Mouse (Mus musculus) adrenal gland, postnatal 14 days (tissue): Measurements from ENCODE around the gene Ccdc85c. TPM values are rescaled to one million over a fixed set of nuclear protein-coding genes. Genes with fewer than 3 reads are reported as not detected.

ENCODE experiments used
- DNase-seq: peaks from one replicate; pipeline ENCODE4 v3.0.0; 2021; ENCODE audit warnings: mixed read lengths
- total RNA-seq: library from RNA; stranded (reverse); gene quantifications from 2 replicates; pipeline ENCODE4 v1.2.3, GENCODE M21; 2021

Ccdc85c gene
- total RNA-seq, 1 experiment from 2014 or later, result 23.0 TPM

DNA sequence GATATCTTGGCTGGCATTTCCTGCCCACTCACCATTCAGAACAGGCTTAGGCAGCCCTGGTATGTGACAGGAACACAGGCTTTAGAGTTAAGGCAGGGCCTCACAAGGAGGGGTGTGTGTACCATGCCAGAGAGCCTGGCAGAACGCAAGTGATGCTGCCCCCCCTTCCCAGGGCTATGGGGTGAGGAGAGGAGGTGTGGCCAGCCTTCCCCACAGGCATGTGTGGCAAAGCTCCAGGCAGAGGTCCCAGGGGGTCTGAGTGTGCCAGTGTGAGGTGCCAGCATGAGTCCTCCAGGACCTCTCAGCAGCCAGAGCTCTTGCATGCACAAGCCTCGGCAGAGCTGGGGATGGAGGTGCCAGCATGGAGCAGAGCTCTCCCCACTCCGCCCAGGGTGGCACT is 19.4 kb upstream of the Ccdc85c start:
- DNase-seq, result peak; percentile 80

DNA sequence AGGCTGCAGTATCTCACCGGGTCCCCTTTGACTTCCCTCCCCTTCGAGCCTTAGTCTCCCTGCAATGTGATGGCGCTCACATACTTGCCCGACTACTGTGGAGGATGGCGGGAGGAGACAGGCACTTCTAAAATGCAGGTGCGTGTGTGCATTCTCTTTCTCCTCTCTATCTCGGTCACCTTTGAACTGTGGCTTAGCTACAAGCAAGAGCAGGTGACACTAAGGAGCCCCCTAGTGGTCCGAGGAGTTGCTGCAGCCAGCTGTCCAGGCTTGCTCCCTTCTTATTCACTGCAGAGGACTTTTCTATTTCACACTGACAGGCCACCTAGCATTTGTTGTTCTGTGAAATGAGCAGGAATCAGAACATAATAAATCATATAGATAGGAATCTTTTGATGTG is 17.7 kb upstream of the Ccdc85c start:
- peak; percentile 86 for DNase-seq

DNA sequence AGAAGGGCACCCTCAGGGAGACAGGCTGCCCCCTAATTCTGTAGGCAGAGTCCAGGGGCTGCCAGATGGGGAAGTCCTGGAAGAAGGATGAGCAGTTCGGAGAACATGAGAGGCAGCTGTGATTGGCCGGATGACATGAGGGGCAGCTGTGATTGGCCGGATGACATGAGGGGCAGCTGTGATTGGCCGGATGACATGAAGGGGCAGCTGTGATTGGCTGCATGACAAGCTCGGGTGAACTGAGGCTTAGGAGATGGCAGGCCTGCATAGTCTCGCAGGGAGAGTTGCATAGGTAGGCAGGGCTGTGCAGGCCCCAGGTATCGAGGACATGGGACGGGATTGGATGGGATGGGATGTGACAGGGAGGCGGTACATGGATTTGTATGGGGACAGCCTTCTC is 17.2 kb upstream of the Ccdc85c start:
- peak; percentile 66 for DNase-seq

DNA sequence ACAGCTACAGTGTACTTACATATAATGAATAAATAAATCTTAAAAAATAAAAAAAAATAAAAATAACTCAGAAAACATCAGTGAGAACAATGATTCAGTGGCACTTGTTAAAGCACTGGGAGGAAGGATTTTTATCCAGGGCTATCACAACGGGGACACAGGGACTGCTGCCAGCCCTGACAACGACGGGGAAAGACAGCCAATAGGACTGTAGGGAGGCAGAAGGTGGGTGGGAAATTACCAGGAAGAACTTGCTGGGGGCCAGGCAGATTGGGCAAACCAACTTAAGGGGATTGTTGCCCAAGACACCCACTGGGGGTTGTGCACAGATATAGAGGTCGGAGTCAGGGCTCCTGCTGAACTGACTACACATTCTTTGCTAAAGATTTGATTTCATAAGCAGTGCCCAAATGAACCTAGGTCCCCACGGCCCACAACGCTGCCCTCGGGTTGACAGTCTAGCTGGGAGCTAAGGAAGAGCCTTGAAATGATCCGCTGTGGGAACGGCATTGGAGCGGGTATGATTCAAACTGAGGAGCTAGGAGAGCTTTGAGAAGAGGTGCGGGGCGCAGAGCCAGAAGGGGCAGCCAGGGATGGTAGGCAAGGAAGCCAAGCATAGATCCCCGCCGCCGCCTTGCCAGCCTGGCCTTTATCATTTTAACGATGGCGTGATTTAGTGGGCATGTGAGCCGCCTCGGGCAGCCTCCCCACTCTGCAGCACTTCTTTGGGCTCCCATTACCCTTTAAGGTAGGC is 13.1 kb upstream of the Ccdc85c start:
- peak; percentile 49 for DNase-seq

DNA sequence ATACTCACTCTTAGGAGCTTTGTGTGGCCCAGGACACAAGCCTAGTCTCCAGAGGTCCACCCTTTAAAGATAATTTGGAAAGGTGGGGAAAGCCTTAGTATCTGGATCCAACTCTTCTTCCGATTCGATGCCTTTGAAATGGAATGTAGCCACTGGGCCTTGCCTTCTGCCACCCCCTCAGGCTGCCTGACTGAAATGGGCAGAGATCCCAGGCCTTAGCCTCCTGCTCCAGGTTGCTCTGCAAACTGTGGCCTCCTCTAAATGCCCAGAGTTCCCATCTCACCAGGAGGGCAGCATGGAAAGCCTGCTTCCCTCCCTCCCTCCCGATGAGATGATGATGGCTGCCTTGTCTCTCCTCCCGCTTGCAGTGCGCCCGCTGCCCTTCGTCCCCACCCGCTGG is 11.8 kb upstream of the Ccdc85c start:
- DNase-seq, result no peak

DNA sequence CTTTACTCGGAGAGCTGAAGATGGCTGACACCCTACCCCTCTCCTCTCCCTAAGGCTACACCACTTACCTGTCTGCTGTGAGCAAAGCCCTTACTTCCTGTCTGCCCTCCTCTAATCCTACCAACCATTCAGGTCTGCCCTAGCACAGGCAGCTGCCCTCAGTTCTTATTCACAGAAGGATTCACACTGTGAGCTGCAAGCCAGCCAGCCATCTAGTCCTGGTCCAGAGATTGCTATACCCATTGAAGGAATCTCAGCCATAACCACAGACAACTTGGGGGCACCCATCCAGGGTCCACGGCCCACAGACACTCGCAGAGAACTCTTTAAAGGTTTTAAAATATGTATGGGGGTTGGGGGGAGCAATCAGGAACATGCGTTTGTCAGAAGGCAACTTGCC is 11.2 kb upstream of the Ccdc85c start:
- DNase-seq, result no peak

DNA sequence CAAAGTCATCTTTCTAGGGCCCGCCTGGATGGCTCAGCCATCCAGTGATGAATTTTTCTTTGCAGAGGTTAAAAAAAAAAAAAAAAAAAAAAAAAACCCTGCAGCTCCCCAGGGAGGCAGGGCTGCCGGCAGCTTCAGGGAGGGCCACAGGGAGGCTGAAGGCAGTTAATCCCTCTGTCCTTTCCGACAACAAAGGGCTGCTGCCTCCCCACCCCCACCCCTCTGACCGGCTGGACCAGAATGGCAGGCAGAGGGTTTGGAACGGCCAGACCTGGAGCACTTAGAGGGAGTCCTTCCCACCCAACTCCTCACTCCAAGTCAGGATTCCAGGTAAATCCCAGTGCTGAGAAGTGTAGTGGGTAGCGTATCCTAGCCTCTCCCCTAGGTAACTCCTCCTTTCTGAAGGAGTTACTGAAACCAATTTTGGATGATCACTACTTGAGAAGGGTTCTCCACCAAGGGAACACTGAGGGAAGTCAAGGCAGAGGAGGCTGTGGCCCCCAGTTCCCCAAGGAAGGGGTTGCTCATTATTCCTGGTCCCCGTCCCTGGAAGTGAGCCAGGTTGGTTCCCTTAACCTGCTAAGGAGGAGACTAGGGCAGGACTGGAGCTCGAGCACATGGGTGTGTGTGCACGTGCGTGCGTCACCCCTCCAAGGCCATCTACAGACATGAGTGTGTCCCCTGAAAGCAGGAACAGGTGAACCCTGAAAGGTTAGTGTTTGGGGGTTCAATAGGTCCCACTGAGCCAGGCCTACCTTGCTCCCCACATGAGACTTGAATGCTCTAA is 10.2 kb upstream of the Ccdc85c start:
- DNase-seq, result peak; percentile 33

DNA sequence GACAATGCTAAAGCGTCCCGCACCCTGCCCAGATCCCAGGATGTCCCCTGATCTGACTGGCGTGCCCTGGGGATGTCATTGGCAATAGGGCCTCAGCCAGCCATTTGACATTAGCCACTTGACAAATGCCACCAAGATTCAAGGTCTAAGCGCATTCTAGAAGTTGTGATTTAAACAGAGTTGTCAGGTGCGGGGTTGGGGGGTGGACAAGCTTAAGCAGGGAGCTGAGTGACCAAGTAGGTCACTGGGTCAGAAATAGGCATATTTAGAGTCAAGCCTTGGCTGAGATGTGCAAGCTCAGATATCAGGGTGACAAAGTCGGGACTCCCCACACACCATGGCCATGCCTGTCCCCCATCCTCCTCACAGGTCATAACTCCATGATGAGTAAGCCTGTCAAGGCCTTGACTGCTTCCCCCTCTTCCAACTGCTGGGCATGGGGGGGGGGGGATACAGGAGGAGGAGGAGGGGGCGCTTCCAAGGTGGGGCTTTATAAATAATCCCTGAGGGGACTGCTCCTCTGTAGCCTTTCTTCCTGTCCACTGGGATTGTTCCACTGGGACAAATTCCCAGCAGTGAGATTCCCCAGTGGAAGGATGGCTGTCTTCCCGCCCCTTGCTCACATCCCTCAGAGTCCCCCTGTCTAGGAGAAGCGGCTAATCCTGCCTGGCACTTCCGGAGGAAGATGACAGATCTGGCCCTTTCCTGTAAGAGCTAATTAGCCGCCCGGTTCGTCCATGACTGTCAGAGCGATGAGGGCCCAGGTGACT is 9.4 kb upstream of the Ccdc85c start:
- peak; percentile 47 for DNase-seq

DNA sequence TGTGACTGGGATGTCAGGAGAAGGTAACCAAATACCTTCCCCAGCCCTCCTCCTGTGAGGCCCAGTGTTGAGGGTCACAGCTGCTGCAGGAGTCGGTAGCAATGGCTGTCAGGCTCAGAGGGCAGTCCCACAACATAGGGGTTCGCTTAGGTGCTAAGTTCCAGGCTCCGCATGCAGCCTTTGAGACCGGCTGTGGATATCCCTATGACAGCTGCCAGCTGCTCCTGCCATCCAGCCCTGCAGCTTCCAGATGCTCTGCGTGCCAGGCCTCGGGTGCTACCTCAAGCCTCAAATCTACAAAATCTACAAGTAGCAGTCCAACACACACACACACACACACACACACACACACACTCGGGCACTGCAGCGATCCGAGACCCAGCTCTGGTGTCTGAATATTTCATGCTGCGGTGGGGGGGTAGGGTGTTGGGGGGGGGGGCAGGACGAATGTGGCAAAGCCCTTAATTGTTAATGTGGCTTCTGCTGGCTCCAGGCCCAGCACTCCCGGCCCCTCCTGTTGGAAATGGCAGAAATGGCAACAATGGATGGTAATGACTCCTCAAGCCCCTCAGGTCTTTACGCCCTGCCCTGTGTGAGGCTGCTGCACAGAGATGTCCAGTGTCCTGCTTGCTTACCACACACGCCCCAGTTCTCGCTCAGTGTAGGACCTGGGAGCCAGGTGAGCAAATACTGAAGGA is 3.1 kb upstream of the Ccdc85c start:
- DNase-seq, result peak; percentile 2

DNA sequence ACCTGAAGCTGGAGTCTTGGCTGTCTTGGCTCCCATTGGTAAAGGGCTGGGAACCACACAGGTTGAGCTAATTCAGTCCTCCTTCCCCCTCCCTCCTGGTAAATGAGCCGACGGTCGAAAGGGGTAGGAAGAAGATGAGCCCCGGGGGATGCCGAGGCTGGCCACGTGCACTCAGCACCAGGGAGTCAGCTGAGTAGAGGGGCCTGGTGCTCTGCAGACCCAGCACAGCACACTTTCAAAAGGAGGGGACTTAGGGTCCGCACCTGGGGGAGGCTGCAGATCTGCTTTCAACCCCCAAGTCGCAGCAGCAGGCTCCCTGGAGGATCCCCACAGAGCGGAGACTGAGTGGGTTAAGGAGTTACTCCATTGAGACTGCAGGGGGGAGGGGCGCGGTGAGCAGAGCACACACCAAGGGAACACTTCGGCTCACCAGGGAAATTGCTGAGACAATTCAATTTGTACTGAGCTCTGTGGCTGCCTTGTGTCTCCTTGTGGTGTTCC is 2.2 kb upstream of the Ccdc85c start:
- DNase-seq, result peak; percentile 31

DNA sequence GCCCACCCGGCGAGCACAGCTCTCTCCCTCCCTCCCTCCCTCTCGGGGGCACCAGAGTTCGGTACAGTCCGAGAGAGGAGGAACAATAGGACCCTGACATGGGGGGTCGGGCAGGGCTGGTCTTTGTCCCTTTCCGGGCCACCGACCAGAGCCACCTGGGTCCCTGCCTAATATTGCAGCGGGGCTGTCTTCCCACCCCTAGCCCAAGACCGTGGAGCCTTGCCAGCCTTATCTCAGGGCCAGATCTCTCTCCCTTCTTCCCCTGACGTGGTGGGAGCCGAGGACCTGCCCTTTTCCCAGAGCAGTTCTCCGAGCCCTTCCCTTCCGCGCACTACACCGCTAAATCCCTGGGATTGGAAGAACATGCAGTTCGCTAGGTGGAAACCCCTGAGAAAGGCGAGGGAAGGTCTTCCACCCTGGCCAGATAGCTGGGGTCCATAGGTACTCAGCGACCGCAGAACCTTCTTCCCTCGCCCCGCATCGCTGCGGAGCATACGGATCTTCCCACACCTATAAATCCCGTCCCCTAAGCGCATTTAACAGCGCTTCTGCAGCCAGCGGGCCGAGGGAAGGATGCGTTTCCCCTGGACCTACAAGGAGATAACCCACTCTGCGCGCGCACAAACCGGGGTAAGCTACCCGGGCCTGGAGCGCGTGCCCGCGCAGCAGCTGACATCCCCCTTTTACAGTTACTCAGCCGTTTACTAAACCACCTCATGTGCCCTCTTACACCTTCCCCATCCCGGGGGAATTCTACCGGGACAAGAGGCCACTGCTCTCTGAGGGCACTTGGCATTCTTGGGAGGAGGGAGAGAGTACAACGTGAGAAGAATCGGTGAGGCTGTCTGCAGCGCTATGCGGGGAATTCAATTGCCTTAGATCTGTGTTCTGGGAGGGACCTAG is 946 bp upstream of the Ccdc85c start:
- peak; percentile 64 for DNase-seq

DNA sequence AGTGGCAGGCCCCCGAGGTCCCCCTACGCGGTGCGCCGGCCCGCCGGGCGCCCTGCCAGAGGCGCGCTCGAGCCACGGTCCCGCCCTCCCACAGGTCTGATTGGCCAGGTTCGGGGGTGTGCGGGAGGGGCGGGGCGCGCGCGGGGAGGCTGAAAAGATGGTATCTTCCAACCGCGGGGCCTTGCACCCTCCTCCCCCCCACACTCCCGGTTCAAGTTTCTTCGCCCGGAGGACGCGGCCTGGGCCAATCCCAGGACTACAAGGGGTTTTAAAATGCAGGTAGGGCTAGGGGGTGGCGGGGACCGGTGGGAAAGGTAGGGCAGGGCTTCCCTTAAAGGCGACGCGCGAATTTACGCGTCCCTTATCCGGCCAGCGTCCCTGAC is 274 bp upstream of the Ccdc85c start:
- peak; percentile 99 for DNase-seq

DNA sequence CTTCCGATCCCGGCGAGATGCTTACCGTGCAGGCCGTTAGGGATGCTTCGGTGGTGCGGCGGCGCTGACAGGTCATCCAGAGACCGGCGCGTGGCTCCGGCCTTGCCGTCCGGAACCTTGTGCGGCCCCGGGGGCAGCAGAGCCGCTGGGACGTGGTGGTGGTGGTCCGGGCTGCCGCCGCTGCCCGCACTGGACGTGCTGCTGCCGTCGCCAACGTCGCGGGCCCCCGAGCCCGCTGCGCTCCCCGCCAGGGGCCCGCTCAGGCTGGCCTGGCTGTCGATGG is 971 bp downstream of the Ccdc85c start:
- no peak for DNase-seq

DNA sequence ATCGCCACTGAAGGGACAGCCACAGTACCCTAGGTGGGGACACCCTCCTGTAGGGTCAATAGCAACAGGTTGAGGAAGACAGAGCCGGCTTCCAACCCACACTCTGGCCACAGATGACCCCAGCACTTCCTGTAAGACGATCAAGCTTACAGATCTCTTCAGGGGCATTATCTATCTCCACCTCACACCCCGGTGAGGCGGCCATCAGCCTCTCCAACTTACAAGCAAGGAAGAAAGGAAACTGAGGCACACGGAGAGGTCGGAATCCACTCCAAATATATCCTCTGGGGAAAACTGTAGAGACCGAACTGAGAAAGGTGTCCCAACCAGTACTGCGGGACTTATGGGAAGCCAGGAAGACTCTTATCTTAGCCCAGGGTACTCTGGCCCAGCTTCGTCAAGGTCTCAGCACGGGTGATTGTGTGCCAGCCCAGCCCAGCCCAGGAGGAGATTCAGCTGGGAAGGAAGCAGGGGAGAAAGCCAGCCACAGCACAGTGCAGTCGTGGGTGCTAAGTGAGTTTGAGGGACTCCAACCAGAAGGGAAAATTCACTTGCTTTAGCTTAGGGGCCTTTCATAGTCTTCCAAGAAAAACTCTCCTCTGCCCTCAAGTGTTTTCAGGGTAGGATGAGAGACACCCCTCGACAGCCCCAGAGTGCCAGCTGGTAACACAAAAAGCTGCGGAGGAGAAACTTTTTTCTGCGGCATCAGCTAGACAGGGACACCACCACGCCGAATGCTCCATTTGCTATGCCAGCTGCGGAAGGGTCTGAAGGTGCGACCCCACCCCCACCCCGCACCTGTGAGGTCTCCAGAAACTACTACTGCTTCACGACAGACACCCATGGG is 1.5 kb downstream of the Ccdc85c start:
- DNase-seq, result peak; percentile 53

DNA sequence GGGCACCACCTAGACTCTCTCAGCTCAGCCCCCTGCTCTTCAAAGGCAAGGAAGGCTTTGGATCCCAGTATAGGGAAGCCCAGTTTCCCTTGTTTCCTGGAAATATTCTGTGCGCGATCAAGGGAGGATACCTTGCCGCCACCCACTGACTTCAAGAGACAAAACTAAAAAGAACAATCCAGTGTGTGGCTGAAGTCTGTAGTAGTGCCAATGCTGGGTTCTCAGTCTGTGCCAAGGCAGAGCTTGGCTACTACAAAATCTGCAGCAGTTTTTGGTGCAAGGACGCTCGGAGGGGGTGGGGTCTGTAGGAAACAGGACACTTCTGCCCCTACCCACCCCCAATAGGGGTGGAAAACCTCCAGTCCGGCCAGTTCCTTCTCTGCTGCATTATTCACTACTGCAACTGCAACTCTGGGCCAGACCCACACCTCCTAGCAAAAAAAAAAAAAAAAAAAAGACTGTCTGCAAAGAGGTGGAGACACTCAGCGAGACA is 3.0 kb downstream of the Ccdc85c start:
- no peak for DNase-seq

DNA sequence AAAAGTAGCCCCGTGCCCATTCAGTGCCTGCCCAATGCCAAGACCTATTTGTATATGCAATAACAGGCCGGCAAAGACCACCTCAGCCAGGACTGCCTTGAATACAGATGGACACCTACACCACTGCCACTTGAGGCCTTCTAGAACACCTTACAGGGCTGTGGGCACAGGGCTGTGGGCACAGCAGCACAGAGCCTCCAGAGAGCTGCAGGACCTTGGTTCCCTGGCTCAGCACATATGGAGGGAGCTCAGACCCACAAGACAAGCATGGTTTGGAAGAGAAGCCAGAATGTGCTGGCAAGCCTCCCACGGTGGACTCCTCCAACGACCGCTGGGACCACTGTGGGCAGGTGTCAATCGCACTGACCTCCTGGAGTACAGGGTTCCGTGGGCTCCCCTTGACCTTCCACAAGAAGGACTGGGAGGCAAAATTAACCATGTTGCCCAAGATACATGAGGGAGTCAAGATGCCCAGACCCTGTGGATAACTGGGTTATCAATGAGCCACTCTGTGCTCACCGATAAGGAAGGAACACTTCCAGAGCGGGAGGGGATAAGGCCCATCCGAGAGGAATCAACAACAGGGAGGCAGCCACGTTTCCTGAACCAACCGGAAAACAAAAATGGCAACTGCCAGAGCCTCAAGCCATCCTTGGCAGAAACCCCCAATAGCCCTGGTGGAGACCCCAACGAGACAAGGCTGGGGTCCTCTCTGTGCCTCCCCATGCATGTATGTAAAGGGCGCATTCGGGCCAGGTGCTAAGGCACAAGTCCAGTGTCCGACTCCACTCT is 3.7 kb downstream of the Ccdc85c start:
- no peak for DNase-seq

DNA sequence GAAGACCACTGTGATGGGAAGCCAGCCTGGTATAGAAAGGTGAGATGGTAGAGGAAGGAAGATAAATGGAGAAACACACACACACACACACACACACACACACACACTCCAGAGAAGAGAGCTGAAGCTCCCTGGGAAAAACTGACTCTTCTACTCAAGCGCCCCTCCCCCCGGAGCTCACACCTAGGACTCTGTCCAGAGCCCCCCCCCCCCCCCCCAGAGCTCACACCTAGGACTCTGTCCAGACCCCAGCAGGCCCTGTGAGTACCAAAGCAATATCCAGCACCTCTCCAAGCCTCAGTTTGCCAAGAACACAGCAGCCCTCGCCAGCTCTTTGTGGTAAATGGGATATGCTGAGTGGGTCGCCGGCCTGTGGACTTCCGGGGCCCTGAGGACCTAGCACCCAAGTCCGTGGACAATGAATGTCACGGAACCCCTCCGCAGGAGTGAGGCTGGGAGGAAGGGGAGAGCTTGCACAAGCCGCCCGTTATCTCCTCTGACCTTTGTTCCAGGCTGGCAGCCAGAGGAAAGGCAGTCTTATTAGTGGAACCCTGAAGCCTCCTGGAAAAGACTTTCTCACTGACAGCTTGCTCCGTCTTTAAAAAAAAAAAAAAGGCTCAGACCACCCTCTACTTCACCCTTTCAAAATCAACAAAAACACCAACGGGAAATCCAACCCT is 4.8 kb downstream of the Ccdc85c start:
- peak; percentile 73 for DNase-seq

DNA sequence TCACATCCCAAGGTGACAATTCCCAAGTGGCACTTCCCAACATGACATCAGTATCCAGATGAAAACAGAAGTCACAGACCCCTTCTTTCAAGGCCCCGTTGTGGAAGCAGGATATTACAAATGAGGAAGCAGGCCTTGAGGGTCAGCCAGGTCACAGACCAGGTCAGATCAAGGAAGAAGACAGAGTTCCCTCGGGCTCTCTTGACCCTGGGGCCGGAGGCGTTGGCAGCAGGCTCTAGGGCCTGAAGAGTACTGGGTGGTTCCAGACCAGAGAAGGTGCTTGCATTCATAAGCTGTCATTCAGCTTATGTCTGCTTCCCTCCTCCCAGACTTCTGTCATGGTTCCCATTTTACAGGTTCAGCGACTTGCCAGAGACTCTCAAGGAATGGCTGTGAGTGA is 5.5 kb downstream of the Ccdc85c start:
- DNase-seq, result no peak

DNA sequence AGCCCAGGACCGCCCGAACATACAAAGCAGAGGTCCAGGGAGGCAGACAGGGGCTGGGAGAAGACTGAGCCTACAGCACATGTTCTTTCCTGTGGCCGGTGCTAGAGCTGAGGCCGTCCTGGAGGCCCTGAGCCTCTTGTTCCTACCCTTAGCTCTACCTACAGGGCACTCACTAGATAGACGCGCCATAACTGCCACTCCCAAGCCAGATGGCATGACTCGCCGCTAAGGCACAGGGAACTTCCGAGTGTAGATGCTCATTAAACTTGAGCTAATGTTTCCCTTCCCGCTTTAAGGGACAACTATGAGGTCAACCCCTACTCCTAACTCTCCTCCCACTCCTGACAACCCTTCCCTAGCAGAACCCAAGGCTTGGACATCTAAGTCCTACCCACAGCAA is 6.3 kb downstream of the Ccdc85c start:
- DNase-seq, result no peak
